Mouse (Mus musculus): ENCODE results near the gene Kdm1a. TPM values are rescaled to one million over a fixed set of nuclear protein-coding genes. Genes with fewer than 3 reads are reported as not detected.
A peak's percentile ranks its signal among the peaks of the same experiment; 100 is the strongest.

The Kdm1a gene
- 105 and 111 TPM in 2 replicates for polyA plus RNA-seq (2016; fragmentation: Nextera tagmentation; extraction: Ambion mirVana)

DNA sequence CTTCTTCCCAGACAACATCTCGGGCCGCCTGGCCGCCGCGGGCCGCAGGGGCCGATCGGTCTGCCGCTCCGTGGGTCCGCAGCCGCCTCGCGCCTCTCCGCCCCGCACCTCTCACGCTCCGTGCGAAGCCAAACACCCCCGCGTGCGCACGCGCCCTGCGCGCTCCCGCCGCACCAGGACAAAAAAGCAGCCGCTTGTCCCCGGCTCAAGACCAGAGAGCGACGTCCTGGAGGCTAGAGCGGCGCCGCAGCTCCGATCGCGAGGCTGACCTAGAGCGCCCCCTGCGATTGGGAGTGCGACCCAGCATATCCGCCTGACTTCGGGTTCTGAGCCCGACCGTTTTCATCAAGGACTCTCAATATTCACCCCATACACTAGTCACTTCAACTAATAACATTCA is at the start of gene Kdm1a:
Kdm1a (minus strand) TSS at position 156 of the 400 bp plus-strand sequence.
- H3K9ac ChIP-seq, result peak within 1 kb of the TSS; percentile 100
- 0 out of 2 replicates have a peak, but pooled peaks cover 3% of the 10 kb centered on the region for H3K36me3 ChIP-seq (replicated peaks)
- H3K27me3 ChIP-seq, result no peaks in the 10 kb centered on the region
- under 1% methylated on average over 45 of the region's 45 CpGs for WGBS
- peaks cover 18% of the 10 kb centered on the region for H3K4me1 ChIP-seq
- peak; percentile 91 for ATAC-seq (ENCODE audit: low FRiP score)
- H3K4me2 ChIP-seq, result peak within 1 kb of the TSS; percentile 63
- peak within 1 kb of the TSS; percentile 98 for H3K27ac ChIP-seq
- H3K4me3 ChIP-seq (replicated peaks), result peak within 1 kb of the TSS; percentile 98
- H3K9me3 ChIP-seq, result no peaks in the 10 kb centered on the region

GRCm38 (mm10) chr4:136651882-136652527 is 49.5 kb upstream of the Kdm1a start:
- Histone ChIP-seq H3K9me3 (no peaks in the 10 kb centered on the region), H3K27ac (peak overlapping the region; percentile 79), H3K4me1 (peaks cover 28% of the 10 kb centered on the region), H3K4me3 (replicated peaks) (no peak overlapping the region), H3K27me3 (no peaks in the 10 kb centered on the region), H3K4me2 (no peak overlapping the region), H3K36me3 (replicated peaks) (peaks cover 33% of the 10 kb centered on the region), H3K9ac (no peak overlapping the region)
- ATAC-seq (ENCODE audit: low FRiP score), result peak; percentile 40; the same call in 1 of the 2 replicates
- WGBS, result 59% methylated on average over 13 of the region's 13 CpGs

GRCm38 (mm10) chr4:136651357-136651811 is 48.9 kb upstream of the Kdm1a start:
- H3K9ac ChIP-seq, result no peak overlapping the region
- H3K4me3 ChIP-seq (replicated peaks), result no peak overlapping the region
- H3K36me3 ChIP-seq (replicated peaks), result peaks cover 27% of the 10 kb centered on the region
- H3K4me1 ChIP-seq, result peaks cover 28% of the 10 kb centered on the region
- H3K27me3 ChIP-seq, result no peaks in the 10 kb centered on the region
- ATAC-seq (ENCODE audit: low FRiP score), result peak; percentile 50; the same call in 1 of the 2 replicates
- H3K27ac ChIP-seq, result peak overlapping the region; percentile 79; the same call in 1 of the 2 replicates
- H3K9me3 ChIP-seq, result no peaks in the 10 kb centered on the region
- no peak overlapping the region for H3K4me2 ChIP-seq
- WGBS, result 67% methylated on average over 3 of the region's 3 CpGs

GRCm38 (mm10) chr4:136650261-136650660 is 47.7 kb upstream of the Kdm1a start:
- Histone ChIP-seq H3K9ac (no peak overlapping the region), H3K9me3 (no peaks in the 10 kb centered on the region), H3K4me1 (peaks cover 28% of the 10 kb centered on the region), H3K27ac (0 out of 2 replicates have a peak overlapping the region, but pooled peaks have one; percentile 3), H3K4me3 (replicated peaks) (no peak overlapping the region), H3K4me2 (no peak overlapping the region), H3K27me3 (no peaks in the 10 kb centered on the region), H3K36me3 (replicated peaks) (peaks cover 15% of the 10 kb centered on the region)
- 80% methylated on average over 8 of the region's 8 CpGs for WGBS
- ATAC-seq (ENCODE audit: low FRiP score), result no peak

DNA sequence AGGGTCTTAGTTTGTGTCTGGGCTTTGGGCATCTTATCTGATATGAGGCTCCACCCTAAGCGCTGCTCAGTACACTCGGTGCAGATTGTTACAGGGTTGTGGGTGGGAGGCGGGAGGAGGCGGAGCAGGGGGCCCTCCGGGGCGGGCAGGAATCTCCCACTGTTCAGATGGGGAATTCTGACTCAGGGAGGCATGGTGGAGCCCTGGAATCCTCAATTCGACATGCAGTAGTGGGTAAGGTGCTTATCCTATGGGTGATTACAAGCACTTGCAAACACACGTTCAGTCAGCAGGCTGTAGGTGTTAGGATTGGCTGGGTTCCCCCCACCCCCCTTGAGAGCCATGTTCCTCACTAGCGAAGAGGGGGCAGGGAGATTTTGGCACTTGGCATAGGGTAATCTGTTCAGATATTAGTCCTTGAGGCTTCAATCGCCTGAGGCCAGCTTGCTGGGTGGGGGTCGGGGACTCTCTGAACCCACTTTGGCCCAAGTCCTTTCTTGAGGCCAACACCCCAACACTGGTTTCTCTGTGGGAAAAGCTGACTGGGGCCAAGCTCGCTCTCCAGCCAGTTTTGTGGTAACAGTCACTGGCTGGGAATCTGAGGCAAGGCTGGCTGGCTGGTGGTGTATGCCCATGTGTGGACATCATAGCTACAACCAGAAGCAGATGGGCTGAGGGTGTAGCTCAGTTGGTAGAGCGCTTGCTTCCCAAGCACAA is 47.1 kb upstream of the Kdm1a start:
- H3K4me3 ChIP-seq (replicated peaks), result no peak overlapping the region
- H3K36me3 ChIP-seq (replicated peaks), result peaks cover 9% of the 10 kb centered on the region
- H3K27ac ChIP-seq, result peak overlapping the region; percentile 16; the same call in 1 of the 2 replicates
- no peak for ATAC-seq (ENCODE audit: low FRiP score)
- H3K9me3 ChIP-seq, result no peaks in the 10 kb centered on the region
- peak overlapping the region; percentile 5; the same call in 1 of the 2 replicates for H3K9ac ChIP-seq
- WGBS, result 40% methylated on average over 13 of the region's 13 CpGs
- H3K27me3 ChIP-seq, result no peaks in the 10 kb centered on the region
- no peak overlapping the region for H3K4me2 ChIP-seq
- H3K4me1 ChIP-seq, result peaks cover 28% of the 10 kb centered on the region

DNA sequence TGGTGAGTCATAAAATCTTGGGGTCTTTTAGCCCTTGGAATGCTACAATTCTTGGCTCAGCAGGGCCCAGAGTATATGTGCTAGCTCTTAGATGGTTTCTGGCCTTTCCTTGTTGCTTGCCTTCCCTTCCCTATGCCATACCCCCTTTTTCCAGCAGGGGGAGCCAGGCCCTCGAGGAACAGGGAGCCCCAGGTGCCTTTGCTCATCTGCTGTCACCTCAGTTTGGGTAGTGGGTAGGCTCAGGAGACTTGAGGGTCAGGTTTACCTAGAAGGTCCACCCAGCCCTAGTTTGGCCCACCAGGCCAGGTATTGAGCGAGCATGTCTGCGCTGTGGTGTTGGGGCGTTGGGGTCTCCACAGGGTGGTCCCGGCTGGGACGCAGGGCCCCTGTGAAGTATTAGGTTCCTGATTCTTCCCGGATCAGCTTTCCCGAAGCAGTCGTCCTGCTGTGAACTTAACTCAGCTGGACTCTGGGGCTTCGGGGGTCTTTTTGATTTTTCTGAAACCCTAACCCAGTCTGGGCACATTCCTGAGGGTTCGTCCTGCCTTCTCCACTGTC is 46.5 kb upstream of the Kdm1a start:
- Histone ChIP-seq H3K27me3 (no peaks in the 10 kb centered on the region), H3K4me2 (no peak overlapping the region), H3K9ac (peak overlapping the region; percentile 5; the same call in 1 of the 2 replicates), H3K4me1 (peaks cover 28% of the 10 kb centered on the region), H3K36me3 (replicated peaks) (peaks cover 5% of the 10 kb centered on the region; the same call in 1 of the 2 replicates), H3K27ac (peak overlapping the region; percentile 16; the same call in 1 of the 2 replicates), H3K4me3 (replicated peaks) (no peak overlapping the region), H3K9me3 (no peaks in the 10 kb centered on the region)
- peak; percentile 22; the same call in 1 of the 2 replicates for ATAC-seq (ENCODE audit: low FRiP score)
- WGBS, result 13% methylated on average over 11 of the region's 11 CpGs

- peak overlapping the region; percentile 78 for H3K4me2 ChIP-seq
- H3K4me3 ChIP-seq (replicated peaks), result 0 out of 2 replicates have a peak overlapping the region, but pooled peaks have one; percentile 7
- 2% methylated on average over 10 of the region's 10 CpGs for WGBS
- no peaks in the 10 kb centered on the region for H3K36me3 ChIP-seq (replicated peaks)
- ATAC-seq (ENCODE audit: low FRiP score), result peak; percentile 48
- H3K27ac ChIP-seq, result no peak overlapping the region
- 0 out of 2 replicates have a peak, but pooled peaks cover 2% of the 10 kb centered on the region for H3K9me3 ChIP-seq
- H3K9ac ChIP-seq, result peak overlapping the region; percentile 17; the same call in 1 of the 2 replicates
- peaks cover 26% of the 10 kb centered on the region for H3K4me1 ChIP-seq
- H3K27me3 ChIP-seq, result peaks cover 38% of the 10 kb centered on the region
These were observed 36.4 kb upstream of the Kdm1a start for GRCm38 (mm10) chr4:136638890-136639289.

DNA sequence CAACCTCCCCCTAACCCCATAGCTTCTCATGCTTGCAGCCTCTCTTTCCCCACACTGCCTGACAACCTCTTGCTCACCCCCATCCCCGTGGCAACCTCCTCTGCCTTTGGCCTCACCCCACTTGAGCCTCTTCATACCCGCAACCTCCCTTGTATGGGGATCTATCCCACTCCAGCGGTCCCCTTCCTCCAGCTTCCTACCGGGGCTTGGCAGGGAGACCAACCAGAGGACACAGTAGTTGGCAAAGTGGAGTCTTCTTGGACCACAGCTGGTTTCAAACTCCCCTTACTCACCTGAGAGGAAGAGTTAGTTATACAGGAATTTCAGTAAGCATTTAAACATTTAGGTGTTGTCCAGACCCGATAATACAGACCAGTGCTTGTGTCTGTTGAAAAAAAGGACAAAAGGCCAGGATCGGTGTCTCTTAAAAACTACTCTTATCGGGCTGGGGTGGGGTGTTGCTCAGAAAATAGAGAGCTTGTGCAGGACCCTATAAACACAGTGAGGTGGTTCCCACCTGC is 35.8 kb upstream of the Kdm1a start:
- H3K36me3 ChIP-seq (replicated peaks), result no peaks in the 10 kb centered on the region
- ATAC-seq (ENCODE audit: low FRiP score), result peak; percentile 42
- H3K9ac ChIP-seq, result 0 out of 2 replicates have a peak overlapping the region, but pooled peaks have one; percentile 17
- WGBS, result 24% methylated on average over 7 of the region's 7 CpGs
- H3K27me3 ChIP-seq, result peaks cover 38% of the 10 kb centered on the region
- peak overlapping the region; percentile 52 for H3K4me3 ChIP-seq (replicated peaks)
- H3K4me2 ChIP-seq, result peak overlapping the region; percentile 78
- H3K27ac ChIP-seq, result no peak overlapping the region
- 0 out of 2 replicates have a peak, but pooled peaks cover 3% of the 10 kb centered on the region for H3K9me3 ChIP-seq
- peaks cover 26% of the 10 kb centered on the region for H3K4me1 ChIP-seq

GRCm38 (mm10) chr4:136637563-136638229 is 35.2 kb upstream of the Kdm1a start:
- H3K36me3 ChIP-seq (replicated peaks), result no peaks in the 10 kb centered on the region
- H3K27me3 ChIP-seq, result peaks cover 38% of the 10 kb centered on the region
- H3K4me2 ChIP-seq, result peak overlapping the region; percentile 78
- H3K4me1 ChIP-seq, result peaks cover 26% of the 10 kb centered on the region
- peak overlapping the region; percentile 47 for H3K9ac ChIP-seq
- peak; percentile 55 for ATAC-seq (ENCODE audit: low FRiP score)
- 2% methylated on average over 72 of the region's 76 CpGs for WGBS
- H3K4me3 ChIP-seq (replicated peaks), result peak overlapping the region; percentile 52
- H3K27ac ChIP-seq, result 0 out of 2 replicates have a peak overlapping the region, but pooled peaks have one; percentile 5
- H3K9me3 ChIP-seq, result 0 out of 2 replicates have a peak, but pooled peaks cover 3% of the 10 kb centered on the region

DNA sequence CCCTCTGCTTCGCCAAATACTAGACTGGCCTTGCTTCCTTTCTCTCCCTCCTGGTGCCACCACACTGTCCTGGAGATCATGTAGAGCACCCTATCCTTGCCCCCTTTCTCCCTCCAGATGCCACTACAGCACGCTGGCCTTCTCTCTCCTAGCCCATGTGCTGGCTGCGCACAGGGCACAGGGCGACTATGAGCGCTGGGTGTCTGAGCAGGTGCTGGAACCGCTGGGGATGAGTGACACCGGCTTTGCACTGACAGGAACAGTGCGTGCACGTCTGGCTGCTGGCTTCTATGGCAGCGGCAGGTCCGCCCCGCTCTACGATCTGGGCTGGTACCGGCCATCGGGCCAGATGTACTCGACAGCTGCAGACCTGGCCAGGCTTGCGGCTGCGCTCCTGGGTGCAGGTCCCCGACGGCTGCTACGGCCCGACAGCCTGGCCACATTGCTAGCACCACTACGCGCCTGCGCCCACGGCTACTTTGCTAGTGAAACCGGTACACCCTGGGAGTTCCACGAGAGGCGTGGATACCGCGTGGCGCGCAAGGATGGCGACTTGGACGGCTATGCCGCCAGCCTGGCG is 34.5 kb upstream of the Kdm1a start:
- peak overlapping the region; percentile 78 for H3K4me2 ChIP-seq
- H3K27me3 ChIP-seq, result peaks cover 38% of the 10 kb centered on the region
- H3K9ac ChIP-seq, result peak overlapping the region; percentile 47
- 0 out of 2 replicates have a peak, but pooled peaks cover 3% of the 10 kb centered on the region for H3K9me3 ChIP-seq
- peak overlapping the region; percentile 52 for H3K4me3 ChIP-seq (replicated peaks)
- 23% methylated on average over 37 of the region's 37 CpGs for WGBS
- no peak overlapping the region for H3K27ac ChIP-seq
- H3K4me1 ChIP-seq, result peaks cover 26% of the 10 kb centered on the region
- ATAC-seq (ENCODE audit: low FRiP score), result peak; percentile 52; the same call in 1 of the 2 replicates
- H3K36me3 ChIP-seq (replicated peaks), result no peaks in the 10 kb centered on the region

DNA sequence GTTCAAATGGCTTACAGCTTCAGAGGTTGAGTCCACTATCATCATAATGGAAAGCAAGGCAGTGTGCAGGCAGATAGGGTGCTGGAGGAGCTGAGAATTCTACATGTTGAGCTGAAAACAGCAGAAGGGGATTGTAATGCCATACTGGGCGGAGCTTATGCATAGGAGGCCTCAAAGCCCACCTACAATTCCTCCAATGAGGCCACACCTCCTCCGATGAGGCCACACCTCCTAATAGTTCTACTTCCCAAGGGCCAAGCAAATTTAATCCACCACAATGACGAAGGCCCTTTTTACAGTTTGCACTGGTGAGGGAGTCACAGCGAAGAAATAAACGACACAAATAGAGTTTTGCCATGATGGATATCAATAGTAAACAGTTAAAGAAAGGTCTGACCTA is 34.0 kb upstream of the Kdm1a start:
- WGBS, result 61% methylated on average over 5 of the region's 5 CpGs
- peaks cover 38% of the 10 kb centered on the region for H3K27me3 ChIP-seq
- H3K4me1 ChIP-seq, result peaks cover 26% of the 10 kb centered on the region
- H3K4me2 ChIP-seq, result no peak overlapping the region
- H3K9me3 ChIP-seq, result 0 out of 2 replicates have a peak, but pooled peaks cover 3% of the 10 kb centered on the region
- H3K4me3 ChIP-seq (replicated peaks), result no peak overlapping the region
- no peaks in the 10 kb centered on the region for H3K36me3 ChIP-seq (replicated peaks)
- no peak overlapping the region for H3K9ac ChIP-seq
- H3K27ac ChIP-seq, result no peak overlapping the region
- ATAC-seq (ENCODE audit: low FRiP score), result no peak
